Mouse (Mus musculus) MEL (cell line): Measurements from ENCODE around the gene Adcy7.

Source experiments
- CHD2 ChIP-seq: IDR thresholded peaks from 2 replicates; pipeline ENCODE4 v1.6.1; 2011; ENCODE audit warnings: low read length, improper control_type of control experiment
- CTCF ChIP-seq, 3 experiments: IDR thresholded peaks in 2 of 3; conservative IDR thresholded peaks in 1 of 3; 2 replicates each; pipeline ENCODE4 v1.5.1; 2011 to 2012; ENCODE audit warnings: low read length in 3 of 3, low read depth in 2 of 3, mild to moderate bottlenecking in 2 of 3, improper control_type of control experiment in 1 of 3, inconsistent platforms in 1 of 3, mixed read lengths in 1 of 3, moderate library complexity in 1 of 3; ENCODE audit not compliant: control insufficient read depth in 1 of 3, insufficient read depth in 1 of 3, poor library complexity in 1 of 3, severe bottlenecking in 1 of 3
- GATA1 ChIP-seq: IDR thresholded peaks from 2 replicates; pipeline ENCODE4 v1.6.1; 2011; ENCODE audit warnings: low read depth, low read length, improper control_type of control experiment
- MEF2A ChIP-seq: IDR thresholded peaks from 2 replicates; pipeline ENCODE4 v1.6.1; 2014; ENCODE audit warnings: low read depth, mild to moderate bottlenecking, inconsistent platforms, low read length, improper control_type of control experiment; ENCODE audit not compliant: poor library complexity, insufficient replicate concordance, severe bottlenecking; ENCODE audit errors: extremely low read depth
- POLR2A ChIP-seq, 2 experiments: IDR thresholded peaks; 2 replicates each; pipeline ENCODE4 v1.6.1; 2011 to 2012; ENCODE audit warnings: low read length in 2 of 2, mild to moderate bottlenecking in 2 of 2, control low read depth in 1 of 2, improper control_type of control experiment in 1 of 2, low read depth in 1 of 2, moderate library complexity in 1 of 2; ENCODE audit not compliant: control insufficient read depth in 1 of 2, insufficient read depth in 1 of 2, poor library complexity in 1 of 2
- TBP ChIP-seq: IDR thresholded peaks from 2 replicates; pipeline ENCODE4 v1.8.0; 2011; ENCODE audit warnings: low read depth, low read length, improper control_type of control experiment
- USF1 ChIP-seq: IDR thresholded peaks from 2 replicates; pipeline ENCODE4 v1.6.1; 2014; ENCODE audit warnings: low read depth, mild to moderate bottlenecking, inconsistent platforms, low read length, improper control_type of control experiment, moderate library complexity
- ZKSCAN1 ChIP-seq: IDR thresholded peaks from 2 replicates; pipeline ENCODE4 v1.6.1; 2012; ENCODE audit warnings: low read depth, mild to moderate bottlenecking, inconsistent platforms, low read length, improper control_type of control experiment, moderate library complexity

- 0 out of 2 replicates have a peak, but pooled peaks have one; percentile 33 for TF ChIP-seq CHD2
- TF ChIP-seq TBP: peak; percentile 96
- TF ChIP-seq GATA1: no peak
- no peak for TF ChIP-seq CTCF (IDR thresholded peaks at IDR 0.05 in 2 of 3, conservative IDR thresholded peaks at IDR 0.05 in 1 of 3; ENCODE audit: control insufficient read depth in 1 of 3, insufficient read depth in 1 of 3, low read depth in 2 of 3, low read length in 3 of 3, poor library complexity in 1 of 3, severe bottlenecking in 1 of 3)
- TF ChIP-seq ZKSCAN1: no peak
- TF ChIP-seq POLR2A (IDR thresholded peaks at IDR 0.05; ENCODE audit: control insufficient read depth in 1 of 2, insufficient read depth in 1 of 2, low read depth in 1 of 2, low read length in 2 of 2, poor library complexity in 1 of 2): peak; percentile 16 to 89; a peak in 2 of 4 replicates
- TF ChIP-seq MEF2A: no peak
- TF ChIP-seq USF1: peak; percentile 93
These were observed 21.6 kb downstream of the Adcy7 start for GRCm38 (mm10) chr8:88293590-88294356.
